Mouse (Mus musculus) embryonic facial prominence, embryonic 15.5 days (tissue): Measurements from ENCODE around the gene Brpf3. TPM values are rescaled to one million over a fixed set of nuclear protein-coding genes. Genes with fewer than 3 reads are reported as not detected.

Experiments used
- ATAC-seq: fragments of 200-750 bp; cut with Nextera tagmentation; 2 replicates; pipeline ENCODE4 v1.8.0; 2017; ENCODE audit warnings: low read depth, moderate TSS enrichment; ENCODE audit not compliant: insufficient number of reproducible peaks, low FRiP score, low TSS enrichment
- H3K27ac ChIP-seq: fragments of 300-500 bp; sonication (generic); replicated peaks from 2 replicates; pipeline ENCODE4 v1.5.1; 2015; ENCODE audit warnings: mild to moderate bottlenecking, inconsistent platforms
- H3K27me3 ChIP-seq: fragments of 300-500 bp; sonication (generic); 2 replicates; pipeline ENCODE4 v1.6.1; 2015; ENCODE audit warnings: inconsistent platforms
- H3K36me3 ChIP-seq: fragments of 300-500 bp; sonication (generic); 2 replicates; pipeline ENCODE4 v1.6.1; 2015; ENCODE audit warnings: mild to moderate bottlenecking, inconsistent platforms
- H3K4me1 ChIP-seq: fragments of 300-500 bp; sonication (generic); 2 replicates; pipeline ENCODE4 v1.6.1; 2015; ENCODE audit warnings: inconsistent platforms
- H3K4me2 ChIP-seq: fragments of 300-500 bp; sonication (generic); replicated peaks from 2 replicates; pipeline ENCODE4 v1.6.1; 2015; ENCODE audit warnings: mild to moderate bottlenecking, inconsistent platforms
- H3K4me3 ChIP-seq: fragments of 300-500 bp; sonication (generic); replicated peaks from 2 replicates; pipeline ENCODE4 v1.5.1; 2015; ENCODE audit warnings: mild to moderate bottlenecking, inconsistent platforms
- H3K9ac ChIP-seq: fragments of 300-500 bp; sonication (generic); 2 replicates; pipeline ENCODE4 v1.6.1; 2015; ENCODE audit warnings: inconsistent platforms
- H3K9me3 ChIP-seq: fragments of 300-500 bp; sonication (generic); replicated peaks from 2 replicates; pipeline ENCODE4 v1.6.1; 2016; ENCODE audit warnings: inconsistent platforms
- WGBS: fragments of 180-500 bp; shearing (Covaris S2); methylation state at CpG from one replicate; pipeline ENCODE4 v1.1.7; 2015; 5-methylcytosine and 5-hydroxymethylcytosine counted together
- polyA plus RNA-seq: library from polyadenylated mRNA; unstranded; fragments of >200 nt; fragmentation: Nextera tagmentation; extraction: Ambion mirVana; gene quantifications from 2 replicates; pipeline ENCODE4 v1.2.1, GENCODE M21; 2015

The Brpf3 gene
- polyA plus RNA-seq: 11.2 and 13.4 TPM in 2 replicates

- Histone ChIP-seq H3K9ac (peak within 1 kb of the TSS; percentile 99), H3K4me2 (peak within 1 kb of the TSS; percentile 92), H3K4me1 (peaks cover 23% of the 10 kb centered on the region), H3K4me3 (peak within 1 kb of the TSS; percentile 80), H3K27me3 (no peaks in the 10 kb centered on the region), H3K36me3 (peaks cover 5% of the 10 kb centered on the region), H3K27ac (peak within 1 kb of the TSS; percentile 98), H3K9me3 (no peaks in the 10 kb centered on the region)
- ATAC-seq: peak; percentile 83
- WGBS: under 1% methylated on average over 56 of the region's 99 CpGs
Measured at GRCm38 (mm10) chr17:28800671-28801412, at the start of gene Brpf3. Gene Brpf3, plus strand, starts transcription at chr17:28801090.

- Histone ChIP-seq H3K36me3 (no peaks in the 10 kb centered on the region), H3K27me3 (no peaks in the 10 kb centered on the region), H3K9ac (no peak overlapping the region), H3K4me1 (no peaks in the 10 kb centered on the region), H3K27ac (no peak overlapping the region), H3K4me2 (no peak overlapping the region), H3K9me3 (no peaks in the 10 kb centered on the region), H3K4me3 (no peak overlapping the region)
- no peak for ATAC-seq
- WGBS: 41% methylated on average over 5 of the region's 5 CpGs
Measured at GRCm38 (mm10) chr17:28756447-28756846, 44.4 kb upstream of the Brpf3 start.

- H3K4me3 ChIP-seq: no peak overlapping the region
- no peak overlapping the region for H3K9ac ChIP-seq
- H3K27me3 ChIP-seq: no peaks in the 10 kb centered on the region
- no peak overlapping the region for H3K27ac ChIP-seq
- no peaks in the 10 kb centered on the region for H3K36me3 ChIP-seq
- no peak for ATAC-seq
- H3K4me1 ChIP-seq: no peaks in the 10 kb centered on the region
- 72% methylated on average over 2 of the region's 2 CpGs for WGBS
- no peak overlapping the region for H3K4me2 ChIP-seq
- H3K9me3 ChIP-seq: no peaks in the 10 kb centered on the region
Measured at GRCm38 (mm10) chr17:28757470-28757869, 43.4 kb upstream of the Brpf3 start.

- H3K4me3 ChIP-seq: no peak overlapping the region
- H3K4me2 ChIP-seq: no peak overlapping the region
- ATAC-seq: no peak
- no peaks in the 10 kb centered on the region for H3K9me3 ChIP-seq
- H3K27me3 ChIP-seq: no peaks in the 10 kb centered on the region
- no peaks in the 10 kb centered on the region for H3K36me3 ChIP-seq
- no peak overlapping the region for H3K27ac ChIP-seq
- WGBS: 68% methylated on average over 8 of the region's 8 CpGs
- no peaks in the 10 kb centered on the region for H3K4me1 ChIP-seq
- no peak overlapping the region for H3K9ac ChIP-seq
Measured at GRCm38 (mm10) chr17:28760736-28761312, 40.1 kb upstream of the Brpf3 start.

- Histone ChIP-seq H3K36me3 (no peaks in the 10 kb centered on the region), H3K9ac (no peak overlapping the region), H3K27me3 (no peaks in the 10 kb centered on the region), H3K4me2 (no peak overlapping the region), H3K4me3 (no peak overlapping the region), H3K9me3 (no peaks in the 10 kb centered on the region), H3K4me1 (no peaks in the 10 kb centered on the region), H3K27ac (no peak overlapping the region)
- no peak for ATAC-seq
- WGBS: 11% methylated on average over 3 of the region's 3 CpGs
Measured at GRCm38 (mm10) chr17:28761871-28762270, 39.0 kb upstream of the Brpf3 start.

GRCm38 (mm10) chr17:28766203-28766602, 34.7 kb upstream of the Brpf3 start:
- no peak overlapping the region for H3K27ac ChIP-seq
- ATAC-seq: no peak
- H3K4me1 ChIP-seq: peaks cover 22% of the 10 kb centered on the region
- WGBS: 43% methylated on average over 3 of the region's 3 CpGs
- no peaks in the 10 kb centered on the region for H3K9me3 ChIP-seq
- peaks cover 4% of the 10 kb centered on the region; the same call in 1 of the 2 replicates for H3K27me3 ChIP-seq
- no peaks in the 10 kb centered on the region for H3K36me3 ChIP-seq
- H3K4me3 ChIP-seq: no peak overlapping the region
- H3K9ac ChIP-seq: no peak overlapping the region
- no peak overlapping the region for H3K4me2 ChIP-seq

- Histone ChIP-seq H3K9me3 (no peaks in the 10 kb centered on the region), H3K27me3 (peaks cover 4% of the 10 kb centered on the region; the same call in 1 of the 2 replicates), H3K4me2 (no peak overlapping the region), H3K9ac (no peak overlapping the region), H3K4me3 (no peak overlapping the region), H3K36me3 (no peaks in the 10 kb centered on the region), H3K27ac (no peak overlapping the region), H3K4me1 (peaks cover 22% of the 10 kb centered on the region)
- WGBS: 61% methylated on average over 11 of the region's 11 CpGs
- no peak for ATAC-seq
Measured at GRCm38 (mm10) chr17:28766781-28767515, 33.9 kb upstream of the Brpf3 start.

- peak within 1 kb of the TSS; percentile 57 for H3K9ac ChIP-seq
- no peaks in the 10 kb centered on the region for H3K9me3 ChIP-seq
- peak within 1 kb of the TSS; percentile 58 for H3K4me3 ChIP-seq
- H3K4me1 ChIP-seq: peaks cover 22% of the 10 kb centered on the region
- H3K27me3 ChIP-seq: peaks cover 4% of the 10 kb centered on the region; the same call in 1 of the 2 replicates
- peak; percentile 36; the same call in 1 of the 2 replicates for ATAC-seq
- WGBS: under 1% methylated on average over 54 of the region's 58 CpGs
- peak within 1 kb of the TSS; percentile 74 for H3K27ac ChIP-seq
- H3K36me3 ChIP-seq: no peaks in the 10 kb centered on the region
- H3K4me2 ChIP-seq: peak within 1 kb of the TSS; percentile 87
Measured at GRCm38 (mm10) chr17:28769121-28769874, 31.6 kb upstream of the Brpf3 start, which contains the start of gene Mapk13. Gene Mapk13, plus strand, starts transcription at chr17:28769297.

GRCm38 (mm10) chr17:28769875-28770421, 30.9 kb upstream of the Brpf3 start:
- Histone ChIP-seq H3K9ac (peak overlapping the region; percentile 57), H3K27me3 (peaks cover 4% of the 10 kb centered on the region; the same call in 1 of the 2 replicates), H3K4me2 (peak overlapping the region; percentile 87), H3K36me3 (no peaks in the 10 kb centered on the region), H3K4me3 (peak overlapping the region; percentile 58), H3K4me1 (peaks cover 22% of the 10 kb centered on the region), H3K9me3 (no peaks in the 10 kb centered on the region), H3K27ac (peak overlapping the region; percentile 74)
- 0 out of 2 replicates have a peak, but pooled peaks have one; percentile 35 for ATAC-seq
- WGBS: 3% methylated on average over 24 of the region's 24 CpGs

- H3K9ac ChIP-seq: no peak overlapping the region
- H3K4me3 ChIP-seq: no peak overlapping the region
- peaks cover 22% of the 10 kb centered on the region for H3K4me1 ChIP-seq
- peaks cover 2% of the 10 kb centered on the region; the same call in 1 of the 2 replicates for H3K36me3 ChIP-seq
- H3K9me3 ChIP-seq: no peaks in the 10 kb centered on the region
- no peak overlapping the region for H3K27ac ChIP-seq
- 93% methylated on average over 5 of the region's 5 CpGs for WGBS
- no peak for ATAC-seq
- 0 out of 2 replicates have a peak overlapping the region, but pooled peaks have one; percentile 87 for H3K4me2 ChIP-seq
- H3K27me3 ChIP-seq: peaks cover 4% of the 10 kb centered on the region; the same call in 1 of the 2 replicates
Measured at GRCm38 (mm10) chr17:28771289-28771688, 29.6 kb upstream of the Brpf3 start.
